ENCODE assay signal across 8 mouse cellular contexts in genomic region chr8:94812645-94813098, GRCm38 (mm10). TPM values are rescaled to one million over a fixed set of nuclear protein-coding genes. Genes with fewer than 3 reads are reported as not detected.
DNase-seq lines count a peak whose midpoint lies in the region; ATAC-seq and TF ChIP-seq lines count a peak whose summit lies in the region.

No protein-coding gene starts in this region.

- peak; percentile 29; the same call in 1 of the 2 replicates for ATAC-seq in heart, embryonic 14.5 days (ENCODE audit: insufficient number of reproducible peaks, insufficient read depth, low FRiP score, low read depth)
- peak; percentile 40; the same call in 1 of the 2 replicates for ATAC-seq in kidney, postnatal 0 days (replicated peaks; ENCODE audit: low FRiP score, low read depth)
- ATAC-seq in stomach, embryonic 15.5 days (ENCODE audit: insufficient read depth, low FRiP score, low read depth) = peak; percentile 64; the same call in 1 of the 2 replicates

- DNase-seq in CD8-positive naive resting alpha-beta T cell, adult 2 months (ENCODE audit: low read depth in 2 of 2, low spot score in 2 of 2) = peak; percentile 63 to 80
- DNase-seq in c-Kit-negative CD71-positive TER-119-positive erythroid progenitor cells, embryonic 14.5 days (ENCODE audit: low read depth, low spot score) = peak; percentile 83
- peak; percentile 83 for DNase-seq in forebrain, embryonic 10.5 days (ENCODE audit: extremely low spot score, low spot score)
- peak; percentile 92 for DNase-seq in kidney, postnatal 0 days (ENCODE audit: low spot score)
- DNase-seq in liver = peak; percentile 87
- DNase-seq in natural killer cell, adult 2 months (ENCODE audit: low spot score in 2 of 2) = peak; percentile 74 to 82

- 28% methylated on average over 6 of the region's 6 CpGs for WGBS in forebrain, embryonic 10.5 days
- WGBS in heart, embryonic 14.5 days = 32% methylated on average over 6 of the region's 6 CpGs
- WGBS in kidney, postnatal 0 days = 29% methylated on average over 6 of the region's 6 CpGs
- 31% methylated on average over 6 of the region's 6 CpGs for WGBS in stomach, embryonic 15.5 days

- H3K4me3 ChIP-seq in forebrain, embryonic 10.5 days = peak overlapping the region; percentile 27; the same call in 1 of the 2 replicates
- no peak overlapping the region for H3K4me3 ChIP-seq in heart, embryonic 14.5 days (ENCODE audit: control insufficient read depth in 1 of 2, insufficient read depth in 1 of 2, low read depth in 1 of 2, low read length in 2 of 2)
- no peak overlapping the region for H3K4me3 ChIP-seq in kidney, postnatal 0 days (replicated peaks; ENCODE audit: low read depth, low read length)
- H3K4me3 ChIP-seq in stomach, embryonic 15.5 days (replicated peaks) = no peak overlapping the region

- H3K27ac ChIP-seq in forebrain, embryonic 10.5 days = peak overlapping the region; percentile 67
- no peak overlapping the region for H3K27ac ChIP-seq in heart, embryonic 14.5 days (replicated peaks in 1 of 2; ENCODE audit: control insufficient read depth in 1 of 2, insufficient read depth in 1 of 2, low read depth in 2 of 2, low read length in 2 of 2)
- no peak overlapping the region for H3K27ac ChIP-seq in kidney, postnatal 0 days
- no peak overlapping the region for H3K27ac ChIP-seq in stomach, embryonic 15.5 days

- H3K4me2 ChIP-seq in heart, embryonic 14.5 days (ENCODE audit: low read length) = 0 out of 2 replicates have a peak overlapping the region, but pooled peaks have one; percentile 12
- H3K4me2 ChIP-seq in kidney, postnatal 0 days (ENCODE audit: low read length) = no peak overlapping the region
- peak overlapping the region; percentile 41; the same call in 1 of the 2 replicates for H3K4me2 ChIP-seq in stomach, embryonic 15.5 days

- no peaks in the 10 kb centered on the region for H3K36me3 ChIP-seq in forebrain, embryonic 10.5 days (replicated peaks)
- H3K36me3 ChIP-seq in heart, embryonic 14.5 days (ENCODE audit: control insufficient read depth, insufficient read depth, low read length) = no peaks in the 10 kb centered on the region
- H3K36me3 ChIP-seq in kidney, postnatal 0 days (ENCODE audit: insufficient read depth, low read length) = no peaks in the 10 kb centered on the region
- H3K36me3 ChIP-seq in stomach, embryonic 15.5 days = no peaks in the 10 kb centered on the region

- no peaks in the 10 kb centered on the region for H3K9me3 ChIP-seq in forebrain, embryonic 10.5 days
- H3K9me3 ChIP-seq in heart, embryonic 14.5 days (ENCODE audit: control insufficient read depth, low read length) = no peaks in the 10 kb centered on the region
- no peaks in the 10 kb centered on the region for H3K9me3 ChIP-seq in kidney, postnatal 0 days (replicated peaks; ENCODE audit: low read length)
- no peaks in the 10 kb centered on the region for H3K9me3 ChIP-seq in stomach, embryonic 15.5 days

- H3K9ac ChIP-seq in heart, embryonic 14.5 days (ENCODE audit: low read length) = no peak overlapping the region
- H3K9ac ChIP-seq in kidney, postnatal 0 days (ENCODE audit: low read depth, low read length) = no peak overlapping the region
- no peak overlapping the region for H3K9ac ChIP-seq in stomach, embryonic 15.5 days

- peaks cover 8% of the 10 kb centered on the region for H3K4me1 ChIP-seq in forebrain, embryonic 10.5 days
- peaks cover 0 to 3% of the 10 kb centered on the region in 2 experiments; a peak in 1 of 4 replicates for H3K4me1 ChIP-seq in heart, embryonic 14.5 days (ENCODE audit: control insufficient read depth in 2 of 2, insufficient read depth in 2 of 2, low read length in 2 of 2)
- H3K4me1 ChIP-seq in kidney, postnatal 0 days (replicated peaks; ENCODE audit: insufficient read depth, low read length) = no peaks in the 10 kb centered on the region
- 0 out of 2 replicates have a peak, but pooled peaks cover 3% of the 10 kb centered on the region for H3K4me1 ChIP-seq in stomach, embryonic 15.5 days

- TF ChIP-seq CTCF in kidney, postnatal 0 days (IDR thresholded peaks at IDR 0.05; ENCODE audit: low read depth) = peak; percentile 84

- H3K27me3 ChIP-seq in forebrain, embryonic 10.5 days (ENCODE audit: poor library complexity, severe bottlenecking) = no peaks in the 10 kb centered on the region
- H3K27me3 ChIP-seq in heart, embryonic 14.5 days (ENCODE audit: control insufficient read depth, insufficient read depth, low read length) = no peaks in the 10 kb centered on the region
- H3K27me3 ChIP-seq in kidney, postnatal 0 days (ENCODE audit: insufficient read depth, low read length) = no peaks in the 10 kb centered on the region
- no peaks in the 10 kb centered on the region for H3K27me3 ChIP-seq in stomach, embryonic 15.5 days (replicated peaks)

RNA-seq across cellular contexts. Expression of gene Ccl17, which starts 2.4 kb away (rescaled TPM):
- polyA plus RNA-seq in forebrain, embryonic 10.5 days (2016; fragmentation: Nextera tagmentation; extraction: Ambion mirVana) = not detected in 2 replicates
- 0.45 TPM in 1 of 2 replicates, not detected in the other for polyA plus RNA-seq in heart, embryonic 14.5 days (2014; fragmentation: Nextera tagmentation; extraction: Ambion mirVana)
- polyA plus RNA-seq in kidney, postnatal 0 days (2015; fragmentation: Nextera tagmentation; extraction: Ambion mirVana) = 0.69 and 1.2 TPM in 2 replicates
- polyA plus RNA-seq in stomach, embryonic 15.5 days (2015; fragmentation: Nextera tagmentation; extraction: Ambion mirVana) = 0.39 TPM in 1 of 2 replicates, not detected in the other

RNA-seq across cellular contexts. Expression of gene Coq9, which starts 25.4 kb away (rescaled TPM):
- polyA plus RNA-seq in forebrain, embryonic 10.5 days (2016; fragmentation: Nextera tagmentation; extraction: Ambion mirVana) = 51.1 and 56.6 TPM in 2 replicates
- polyA plus RNA-seq in heart, embryonic 14.5 days (2014; fragmentation: Nextera tagmentation; extraction: Ambion mirVana) = 175 and 181 TPM in 2 replicates
- 101 and 108 TPM in 2 replicates for polyA plus RNA-seq in kidney, postnatal 0 days (2015; fragmentation: Nextera tagmentation; extraction: Ambion mirVana)
- 75.8 and 84.2 TPM in 2 replicates for polyA plus RNA-seq in stomach, embryonic 15.5 days (2015; fragmentation: Nextera tagmentation; extraction: Ambion mirVana)

RNA-seq across cellular contexts. Expression of gene Ciapin1, which starts 25.5 kb away (rescaled TPM):
- polyA plus RNA-seq in forebrain, embryonic 10.5 days (2016; fragmentation: Nextera tagmentation; extraction: Ambion mirVana) = 178 and 180 TPM in 2 replicates
- 72.7 and 80.2 TPM in 2 replicates for polyA plus RNA-seq in heart, embryonic 14.5 days (2014; fragmentation: Nextera tagmentation; extraction: Ambion mirVana)
- 112 and 129 TPM in 2 replicates for polyA plus RNA-seq in kidney, postnatal 0 days (2015; fragmentation: Nextera tagmentation; extraction: Ambion mirVana)
- polyA plus RNA-seq in stomach, embryonic 15.5 days (2015; fragmentation: Nextera tagmentation; extraction: Ambion mirVana) = 89.4 and 91.5 TPM in 2 replicates

RNA-seq across cellular contexts. Expression of gene Cx3cl1, which starts 40.9 kb away (rescaled TPM):
- polyA plus RNA-seq in forebrain, embryonic 10.5 days (2016; fragmentation: Nextera tagmentation; extraction: Ambion mirVana) = 8.9 and 11.1 TPM in 2 replicates
- 8.1 and 10.4 TPM in 2 replicates for polyA plus RNA-seq in heart, embryonic 14.5 days (2014; fragmentation: Nextera tagmentation; extraction: Ambion mirVana)
- polyA plus RNA-seq in kidney, postnatal 0 days (2015; fragmentation: Nextera tagmentation; extraction: Ambion mirVana) = 21.5 and 23.4 TPM in 2 replicates
- 10.1 and 14.3 TPM in 2 replicates for polyA plus RNA-seq in stomach, embryonic 15.5 days (2015; fragmentation: Nextera tagmentation; extraction: Ambion mirVana)

RNA-seq across cellular contexts. Expression of gene Polr2c, which starts 44.6 kb away (rescaled TPM):
- 176 and 179 TPM in 2 replicates for polyA plus RNA-seq in forebrain, embryonic 10.5 days (2016; fragmentation: Nextera tagmentation; extraction: Ambion mirVana)
- 126 and 129 TPM in 2 replicates for polyA plus RNA-seq in heart, embryonic 14.5 days (2014; fragmentation: Nextera tagmentation; extraction: Ambion mirVana)
- polyA plus RNA-seq in kidney, postnatal 0 days (2015; fragmentation: Nextera tagmentation; extraction: Ambion mirVana) = 129 and 132 TPM in 2 replicates
- polyA plus RNA-seq in stomach, embryonic 15.5 days (2015; fragmentation: Nextera tagmentation; extraction: Ambion mirVana) = 133 and 134 TPM in 2 replicates
